Mouse (Mus musculus): ENCODE measurements around the gene Zfhx3. TPM values are rescaled to one million over a fixed set of nuclear protein-coding genes. Genes with fewer than 3 reads are reported as not detected.

Gene Zfhx3
- polyA plus RNA-seq, 1 experiment from 2014 or later = 2.4 TPM

GRCm38 (mm10) chr8:108868259-108869090 lies 926.0 kb downstream of the Zfhx3 start:
- H3K4me3 ChIP-seq (ENCODE audit: low read depth, low read length) = no peak overlapping the region
- no peaks in the 10 kb centered on the region for H3K36me3 ChIP-seq (ENCODE audit: control insufficient read depth, insufficient read depth)
- no peak overlapping the region for H3K9ac ChIP-seq (ENCODE audit: low read depth, low read length)
- H3K4me1 ChIP-seq (replicated peaks; ENCODE audit: control insufficient read depth, insufficient read depth, low read length) = no peaks in the 10 kb centered on the region
- no peaks in the 10 kb centered on the region for H3K27me3 ChIP-seq (replicated peaks; ENCODE audit: control insufficient read depth, insufficient read depth, low read length)
- H3K9me3 ChIP-seq (ENCODE audit: control insufficient read depth) = no peaks in the 10 kb centered on the region
- H3K27ac ChIP-seq (ENCODE audit: low read depth, low read length) = no peak overlapping the region
- TF ChIP-seq CTCF (IDR thresholded peaks at IDR 0.05; ENCODE audit: low read depth) = no peak
- H3K4me2 ChIP-seq (replicated peaks; ENCODE audit: low read depth) = no peak overlapping the region
- WGBS = 84% methylated on average over 14 of the region's 14 CpGs
- ATAC-seq = no peak

DNA sequence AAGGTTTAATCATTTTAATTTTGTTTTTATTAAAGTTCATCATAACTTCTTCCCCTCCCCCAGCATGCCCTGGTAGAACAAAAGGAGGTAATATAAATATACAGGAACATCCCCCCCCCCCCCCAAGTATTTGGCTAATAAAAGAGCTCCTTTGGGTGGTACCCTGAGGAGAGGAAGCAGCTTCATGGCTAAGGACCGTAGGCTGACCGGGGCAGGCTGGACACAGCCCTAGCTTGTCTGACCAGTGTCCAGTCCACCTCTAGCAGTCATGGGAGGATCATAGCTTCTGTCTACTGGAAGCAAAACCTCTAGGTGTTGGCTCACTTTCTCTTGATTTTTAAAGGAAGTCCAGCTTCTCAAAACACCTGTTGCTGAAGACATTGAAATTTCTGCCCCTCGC lies 927.0 kb downstream of the Zfhx3 start:
- Histone ChIP-seq H3K27ac (ENCODE audit: low read depth, low read length) (no peak overlapping the region), H3K9me3 (ENCODE audit: control insufficient read depth) (no peaks in the 10 kb centered on the region), H3K27me3 (replicated peaks; ENCODE audit: control insufficient read depth, insufficient read depth, low read length) (no peaks in the 10 kb centered on the region), H3K9ac (ENCODE audit: low read depth, low read length) (no peak overlapping the region), H3K4me3 (ENCODE audit: low read depth, low read length) (no peak overlapping the region), H3K4me2 (replicated peaks; ENCODE audit: low read depth) (no peak overlapping the region), H3K36me3 (ENCODE audit: control insufficient read depth, insufficient read depth) (no peaks in the 10 kb centered on the region), H3K4me1 (replicated peaks; ENCODE audit: control insufficient read depth, insufficient read depth, low read length) (no peaks in the 10 kb centered on the region)
- no peak for TF ChIP-seq CTCF (IDR thresholded peaks at IDR 0.05; ENCODE audit: low read depth)
- 72% methylated on average over 3 of the region's 3 CpGs for WGBS
- no peak for ATAC-seq

GRCm38 (mm10) chr8:108869935-108870334 lies 927.5 kb downstream of the Zfhx3 start:
- no peaks in the 10 kb centered on the region for H3K36me3 ChIP-seq (ENCODE audit: control insufficient read depth, insufficient read depth)
- ATAC-seq = no peak
- H3K27ac ChIP-seq (ENCODE audit: low read depth, low read length) = no peak overlapping the region
- no peak overlapping the region for H3K9ac ChIP-seq (ENCODE audit: low read depth, low read length)
- TF ChIP-seq CTCF (IDR thresholded peaks at IDR 0.05; ENCODE audit: low read depth) = no peak
- H3K4me1 ChIP-seq (replicated peaks; ENCODE audit: control insufficient read depth, insufficient read depth, low read length) = no peaks in the 10 kb centered on the region
- H3K4me3 ChIP-seq (ENCODE audit: low read depth, low read length) = no peak overlapping the region
- no peak overlapping the region for H3K4me2 ChIP-seq (replicated peaks; ENCODE audit: low read depth)
- H3K9me3 ChIP-seq (ENCODE audit: control insufficient read depth) = no peaks in the 10 kb centered on the region
- WGBS = 68% methylated on average over 5 of the region's 5 CpGs
- no peaks in the 10 kb centered on the region for H3K27me3 ChIP-seq (replicated peaks; ENCODE audit: control insufficient read depth, insufficient read depth, low read length)

- Histone ChIP-seq H3K27me3 (replicated peaks; ENCODE audit: control insufficient read depth, insufficient read depth, low read length) (no peaks in the 10 kb centered on the region), H3K27ac (ENCODE audit: low read depth, low read length) (no peak overlapping the region), H3K9ac (ENCODE audit: low read depth, low read length) (no peak overlapping the region), H3K36me3 (ENCODE audit: control insufficient read depth, insufficient read depth) (no peaks in the 10 kb centered on the region), H3K4me1 (replicated peaks; ENCODE audit: control insufficient read depth, insufficient read depth, low read length) (no peaks in the 10 kb centered on the region), H3K4me3 (ENCODE audit: low read depth, low read length) (no peak overlapping the region), H3K9me3 (ENCODE audit: control insufficient read depth) (no peaks in the 10 kb centered on the region), H3K4me2 (replicated peaks; ENCODE audit: low read depth) (no peak overlapping the region)
- ATAC-seq = no peak
- WGBS = 95% methylated on average over 3 of the region's 3 CpGs
- no peak for TF ChIP-seq CTCF (IDR thresholded peaks at IDR 0.05; ENCODE audit: low read depth)
These were observed 927.9 kb downstream of the Zfhx3 start for GRCm38 (mm10) chr8:108870371-108870770.

- no peak overlapping the region for H3K27ac ChIP-seq (ENCODE audit: low read depth, low read length)
- no peaks in the 10 kb centered on the region for H3K27me3 ChIP-seq (replicated peaks; ENCODE audit: control insufficient read depth, insufficient read depth, low read length)
- H3K9me3 ChIP-seq (ENCODE audit: control insufficient read depth) = no peaks in the 10 kb centered on the region
- no peak overlapping the region for H3K9ac ChIP-seq (ENCODE audit: low read depth, low read length)
- no peak overlapping the region for H3K4me3 ChIP-seq (ENCODE audit: low read depth, low read length)
- no peak overlapping the region for H3K4me2 ChIP-seq (replicated peaks; ENCODE audit: low read depth)
- no peaks in the 10 kb centered on the region for H3K36me3 ChIP-seq (ENCODE audit: control insufficient read depth, insufficient read depth)
- ATAC-seq = no peak
- TF ChIP-seq CTCF (IDR thresholded peaks at IDR 0.05; ENCODE audit: low read depth) = no peak
- 70% methylated on average over 5 of the region's 5 CpGs for WGBS
- H3K4me1 ChIP-seq (replicated peaks; ENCODE audit: control insufficient read depth, insufficient read depth, low read length) = no peaks in the 10 kb centered on the region
These were observed 933.3 kb downstream of the Zfhx3 start for GRCm38 (mm10) chr8:108875722-108876121.

DNA sequence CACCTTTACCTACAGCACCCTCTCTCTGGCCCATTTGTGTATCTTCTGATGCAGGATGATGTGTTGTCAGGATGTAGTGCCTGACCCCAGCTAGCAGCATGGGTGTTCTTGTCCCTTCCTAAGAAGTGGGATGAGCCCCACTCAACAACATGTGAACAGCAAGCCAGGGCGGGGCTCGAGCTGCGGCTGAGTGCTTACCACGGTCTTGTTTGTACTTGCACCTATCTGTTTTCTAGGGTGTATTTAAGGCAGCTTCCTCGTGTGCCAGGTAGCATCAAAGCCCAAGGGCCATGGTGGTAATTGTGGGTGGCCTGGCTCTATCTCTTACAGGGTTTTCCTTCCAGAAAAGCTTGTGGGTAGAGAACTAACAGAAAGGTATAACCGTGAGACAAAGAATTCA lies 937.7 kb downstream of the Zfhx3 start:
- no peaks in the 10 kb centered on the region for H3K27me3 ChIP-seq (replicated peaks; ENCODE audit: control insufficient read depth, insufficient read depth, low read length)
- H3K9ac ChIP-seq (ENCODE audit: low read depth, low read length) = no peak overlapping the region
- no peaks in the 10 kb centered on the region for H3K9me3 ChIP-seq (ENCODE audit: control insufficient read depth)
- no peaks in the 10 kb centered on the region for H3K36me3 ChIP-seq (ENCODE audit: control insufficient read depth, insufficient read depth)
- ATAC-seq = no peak
- no peak for TF ChIP-seq CTCF (IDR thresholded peaks at IDR 0.05; ENCODE audit: low read depth)
- no peaks in the 10 kb centered on the region for H3K4me1 ChIP-seq (replicated peaks; ENCODE audit: control insufficient read depth, insufficient read depth, low read length)
- no peak overlapping the region for H3K4me2 ChIP-seq (replicated peaks; ENCODE audit: low read depth)
- H3K4me3 ChIP-seq (ENCODE audit: low read depth, low read length) = no peak overlapping the region
- 62% methylated on average over 6 of the region's 6 CpGs for WGBS
- no peak overlapping the region for H3K27ac ChIP-seq (ENCODE audit: low read depth, low read length)

All from intestine, postnatal 0 days (tissue).